Mouse (Mus musculus) thymus, adult 18-20 months (tissue): ENCODE measurements around the gene Kdm5a.

Experiments
- DNase-seq, 2 experiments: peaks; one replicate each; pipeline ENCODE4 v3.0.0; 2022; ENCODE audit warnings: mixed read lengths in 2 of 2

The Kdm5a gene

GRCm38 (mm10) chr6:120442171-120442749, 78.3 kb downstream of the Kdm5a start:
- DNase-seq, result no peak

- no peak for DNase-seq
These were observed 79.7 kb downstream of the Kdm5a start for GRCm38 (mm10) chr6:120443363-120444355.

GRCm38 (mm10) chr6:120450208-120450607, 86.3 kb downstream of the Kdm5a start:
- DNase-seq, result no peak

- DNase-seq, result no peak
These were observed 88.6 kb downstream of the Kdm5a start for GRCm38 (mm10) chr6:120452384-120453102.

- DNase-seq, result no peak
These were observed 89.2 kb downstream of the Kdm5a start for GRCm38 (mm10) chr6:120453103-120453445.

GRCm38 (mm10) chr6:120453556-120453955, 89.6 kb downstream of the Kdm5a start:
- no peak for DNase-seq

GRCm38 (mm10) chr6:120454627-120455077, 90.7 kb downstream of the Kdm5a start:
- DNase-seq, result no peak

- no peak for DNase-seq
These were observed 93.2 kb downstream of the Kdm5a start for GRCm38 (mm10) chr6:120457074-120457473.

GRCm38 (mm10) chr6:120457751-120458150, 93.8 kb downstream of the Kdm5a start:
- no peak for DNase-seq

- DNase-seq, result no peak
These were observed 97.3 kb downstream of the Kdm5a start for GRCm38 (mm10) chr6:120461217-120461616.

- DNase-seq, result no peak
These were observed 98.3 kb downstream of the Kdm5a start for GRCm38 (mm10) chr6:120462251-120462650.

- peak; percentile 85 to 86 for DNase-seq
These were observed 99.4 kb downstream of the Kdm5a start, which contains the start of gene Il17ra for GRCm38 (mm10) chr6:120463086-120463871. Gene Il17ra, plus strand, starts transcription at chr6:120463247.

- DNase-seq, result peak; percentile 42 to 58
These were observed 100.0 kb downstream of the Kdm5a start for GRCm38 (mm10) chr6:120463884-120464283.

- DNase-seq, result no peak
These were observed 100.5 kb downstream of the Kdm5a start for GRCm38 (mm10) chr6:120464406-120464939.

GRCm38 (mm10) chr6:120465393-120465792, 101.5 kb downstream of the Kdm5a start:
- DNase-seq, result no peak

GRCm38 (mm10) chr6:120466609-120467329, 102.8 kb downstream of the Kdm5a start:
- peak; percentile 58 to 83 for DNase-seq

GRCm38 (mm10) chr6:120468259-120468658, 104.3 kb downstream of the Kdm5a start:
- DNase-seq, result no peak

GRCm38 (mm10) chr6:120469268-120469667, 105.3 kb downstream of the Kdm5a start:
- no peak for DNase-seq

- no peak for DNase-seq
These were observed 105.8 kb downstream of the Kdm5a start for GRCm38 (mm10) chr6:120469770-120470169.

GRCm38 (mm10) chr6:120470666-120471065, 106.7 kb downstream of the Kdm5a start:
- DNase-seq, result no peak

GRCm38 (mm10) chr6:120471991-120472441, 108.1 kb downstream of the Kdm5a start:
- DNase-seq, result no peak
